Mouse (Mus musculus) megakaryocyte, embryonic 14.5 days (primary cell): ENCODE results near the gene Wbp4.

Experiments used
- FLI1 ChIP-seq: IDR thresholded peaks from 2 replicates; pipeline ENCODE4 v1.6.1; 2012; ENCODE audit warnings: low read length, inconsistent platforms, mixed read lengths
- GATA1 ChIP-seq: IDR thresholded peaks from 3 replicates; pipeline ENCODE4 v1.6.1; 2012; ENCODE audit warnings: mixed read lengths, low read length, inconsistent platforms, borderline replicate concordance

DNA sequence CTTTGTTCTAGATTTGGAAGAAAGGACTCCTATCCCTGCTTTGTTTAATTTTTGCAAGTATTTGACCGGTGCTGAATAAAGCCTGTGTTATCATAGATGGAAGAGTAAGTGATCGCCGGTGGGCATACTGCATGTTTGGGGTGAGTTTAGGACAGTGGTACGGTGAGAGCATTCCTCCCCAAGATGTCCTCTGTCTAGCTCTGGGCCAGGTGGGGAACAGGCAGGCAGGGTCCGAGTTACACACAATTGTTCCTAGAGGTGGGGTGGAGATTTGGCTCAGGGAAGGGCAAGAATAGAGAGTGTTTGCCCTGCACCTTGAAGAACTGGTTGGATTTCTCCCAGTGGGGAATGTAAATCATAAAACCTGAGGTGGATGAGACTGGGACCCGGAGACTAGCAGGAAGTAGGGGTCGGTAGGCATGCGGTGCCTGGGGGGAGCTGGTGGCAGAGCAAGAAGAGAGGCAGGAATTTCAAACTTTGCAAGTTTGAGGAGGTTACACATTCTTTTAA is 2.3 kb upstream of the Wbp4 start:
- TF ChIP-seq GATA1: no peak
- TF ChIP-seq FLI1: no peak
